Mouse (Mus musculus) C2C12 (cell line): ENCODE measurements at regions not wholly inside any gene's neighbourhood (a gene's known extent, or its start where the extent isn't known, plus 50 kb on each side); places are given as distances from the start of the nearest gene placed in this dataset.

Experiments used
- H3K27me3 ChIP-seq: one replicate; pipeline ENCODE4 v1.6.1; 2011; ENCODE audit not compliant: control insufficient read depth, insufficient read depth, insufficient read length
- H3K36me3 ChIP-seq: one replicate; pipeline ENCODE4 v1.6.1; 2011; ENCODE audit not compliant: control insufficient read depth, insufficient read depth
- H3K4me3 ChIP-seq: one replicate; pipeline ENCODE4 v1.5.1; 2011; ENCODE audit warnings: mild to moderate bottlenecking, control low read depth; ENCODE audit not compliant: poor library complexity, insufficient read depth, severe bottlenecking
- H3K79me2 ChIP-seq: one replicate; pipeline ENCODE4 v1.6.1; 2011; ENCODE audit not compliant: control insufficient read depth, insufficient read depth
- H3K79me3 ChIP-seq: one replicate; pipeline ENCODE4 v1.6.1; 2011; ENCODE audit warnings: low read depth, control low read depth
- H3ac ChIP-seq: one replicate; pipeline ENCODE3; 2011; ENCODE audit warnings: low read depth; ENCODE audit not compliant: control insufficient read depth, insufficient read length
- CEBPB ChIP-seq: IDR thresholded peaks from one replicate; pipeline ENCODE4 v1.6.1; 2011; ENCODE audit warnings: low read depth, mild to moderate bottlenecking, control low read depth, moderate library complexity
- CTCF ChIP-seq: IDR thresholded peaks from one replicate; pipeline ENCODE4 v1.5.1; 2011; ENCODE audit not compliant: control insufficient read depth, insufficient read depth, insufficient read length
- FOSL1 ChIP-seq: IDR thresholded peaks from one replicate; pipeline ENCODE4 v1.8.0; 2011; ENCODE audit warnings: mild to moderate bottlenecking, low read length; ENCODE audit not compliant: poor library complexity, insufficient read depth, severe bottlenecking
- MAX ChIP-seq: IDR thresholded peaks from one replicate; pipeline ENCODE4 v1.6.1; 2011; ENCODE audit warnings: mild to moderate bottlenecking, control low read depth
- MYOD1 ChIP-seq: IDR thresholded peaks from one replicate; pipeline ENCODE4 v1.6.1; 2011; ENCODE audit warnings: low read depth; ENCODE audit not compliant: control insufficient read depth, insufficient read length
- MYOG ChIP-seq: IDR thresholded peaks from one replicate; pipeline ENCODE4 v1.6.1; 2011; ENCODE audit not compliant: control insufficient read depth, insufficient read length; ENCODE audit errors: extremely low read depth
- USF1 ChIP-seq: IDR thresholded peaks from one replicate; pipeline ENCODE4 v1.6.1; 2011; ENCODE audit warnings: low read depth, mild to moderate bottlenecking, control low read depth, moderate library complexity

- Histone ChIP-seq H3K27me3 (no peaks in the 10 kb centered on the region), H3ac (no peak overlapping the region), H3K36me3 (no peaks in the 10 kb centered on the region), H3K79me2 (no peaks in the 10 kb centered on the region), H3K79me3 (no peaks in the 10 kb centered on the region), H3K4me3 (no peak overlapping the region)
- TF ChIP-seq CEBPB (no peak), MYOG (no peak), FOSL1 (no peak), CTCF (no peak), MAX (no peak), USF1 (no peak), MYOD1 (no peak)
These were observed 572.6 kb upstream of the Robo2 start for GRCm38 (mm10) chr16:74984207-74984606.

GRCm38 (mm10) chr16:74966099-74966498 lies 554.5 kb upstream of the Robo2 start:
- no peak for TF ChIP-seq MAX
- Histone ChIP-seq H3K27me3 (no peaks in the 10 kb centered on the region), H3K36me3 (no peaks in the 10 kb centered on the region), H3ac (no peak overlapping the region), H3K79me3 (no peaks in the 10 kb centered on the region), H3K79me2 (no peaks in the 10 kb centered on the region), H3K4me3 (no peak overlapping the region)

- no peaks in the 10 kb centered on the region for H3K79me2 ChIP-seq
- no peaks in the 10 kb centered on the region for H3K27me3 ChIP-seq
- H3K79me3 ChIP-seq: no peaks in the 10 kb centered on the region
- H3K36me3 ChIP-seq: no peaks in the 10 kb centered on the region
- no peak for TF ChIP-seq CEBPB
- no peak for TF ChIP-seq FOSL1
- no peak for TF ChIP-seq CTCF
- no peak for TF ChIP-seq MYOD1
- TF ChIP-seq MAX: no peak
- TF ChIP-seq MYOG: no peak
- no peak for TF ChIP-seq USF1
- no peak overlapping the region for H3K4me3 ChIP-seq
- no peak overlapping the region for H3ac ChIP-seq
These were observed 518.1 kb upstream of the Robo2 start for GRCm38 (mm10) chr16:74929739-74930138.

GRCm38 (mm10) chr16:74900835-74901234 lies 489.2 kb upstream of the Robo2 start:
- H3K36me3 ChIP-seq: no peaks in the 10 kb centered on the region
- TF ChIP-seq FOSL1: no peak
- no peak for TF ChIP-seq CEBPB
- no peak for TF ChIP-seq MAX
- no peak for TF ChIP-seq MYOG
- H3K4me3 ChIP-seq: no peak overlapping the region
- no peak overlapping the region for H3ac ChIP-seq
- H3K27me3 ChIP-seq: no peaks in the 10 kb centered on the region
- H3K79me2 ChIP-seq: no peaks in the 10 kb centered on the region
- H3K79me3 ChIP-seq: no peaks in the 10 kb centered on the region

- TF ChIP-seq CTCF (no peak), FOSL1 (no peak), USF1 (no peak), CEBPB (no peak), MYOD1 (no peak), MAX (no peak), MYOG (no peak)
- H3K36me3 ChIP-seq: no peaks in the 10 kb centered on the region
- no peaks in the 10 kb centered on the region for H3K79me3 ChIP-seq
- H3K27me3 ChIP-seq: no peaks in the 10 kb centered on the region
- H3ac ChIP-seq: no peak overlapping the region
- H3K4me3 ChIP-seq: no peak overlapping the region
- no peaks in the 10 kb centered on the region for H3K79me2 ChIP-seq
These were observed 476.1 kb upstream of the Robo2 start for GRCm38 (mm10) chr16:74887724-74888123.

- no peak overlapping the region for H3K4me3 ChIP-seq
- H3K79me2 ChIP-seq: no peaks in the 10 kb centered on the region
- H3ac ChIP-seq: no peak overlapping the region
- H3K36me3 ChIP-seq: no peaks in the 10 kb centered on the region
- no peaks in the 10 kb centered on the region for H3K79me3 ChIP-seq
- no peaks in the 10 kb centered on the region for H3K27me3 ChIP-seq
- no peak for TF ChIP-seq USF1
- TF ChIP-seq MYOD1: no peak
- TF ChIP-seq FOSL1: no peak
These were observed 467.0 kb upstream of the Robo2 start for GRCm38 (mm10) chr16:74878603-74879002.

- no peak for TF ChIP-seq MYOD1
- no peak for TF ChIP-seq USF1
- no peak for TF ChIP-seq MAX
- TF ChIP-seq CTCF: no peak
- TF ChIP-seq FOSL1: no peak
- no peak for TF ChIP-seq MYOG
- TF ChIP-seq CEBPB: no peak
- H3K79me2 ChIP-seq: no peaks in the 10 kb centered on the region
These were observed 462.1 kb upstream of the Robo2 start for GRCm38 (mm10) chr16:74873756-74874155.

More at GRCm38 (mm10) chr16:74873756-74874155, 462.1 kb upstream of the Robo2 start:
- no peak overlapping the region for H3K4me3 ChIP-seq
- no peaks in the 10 kb centered on the region for H3K36me3 ChIP-seq
- no peaks in the 10 kb centered on the region for H3K27me3 ChIP-seq
- no peak overlapping the region for H3ac ChIP-seq
- no peaks in the 10 kb centered on the region for H3K79me3 ChIP-seq
